Mouse (Mus musculus) brain, embryonic 18.5 days (tissue): ENCODE measurements around the gene Mmp17.
"Not testable (repeated sequence)": the region's sequence is repeated elsewhere in the genome, so short reads cannot be mapped to it uniquely, and the experiment has no call there.

Source experiments
- DNase-seq: peaks from one replicate; pipeline ENCODE4 v3.0.0-alpha.2; 2012; ENCODE audit warnings: low read depth, low spot score

The Mmp17 gene

DNA sequence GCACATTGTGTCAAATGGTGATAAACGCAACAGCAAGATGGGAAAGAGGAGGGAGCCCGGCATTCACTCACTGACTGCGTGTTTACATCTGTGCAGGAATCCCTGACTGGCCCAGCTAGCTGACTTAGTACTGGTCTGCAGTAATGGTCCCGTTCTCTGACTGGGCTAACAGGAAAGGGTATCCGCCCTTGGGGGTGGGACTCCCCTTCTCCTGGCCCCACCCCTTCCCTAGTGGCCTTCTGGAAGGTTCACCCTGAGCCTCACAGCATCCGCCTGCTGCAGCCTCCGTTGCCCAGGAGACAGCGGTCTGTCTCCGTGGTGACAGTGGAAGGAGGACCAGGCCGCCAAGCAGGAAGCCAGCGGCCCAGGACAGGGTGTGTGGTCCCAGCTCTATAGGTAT is 6.9 kb downstream of the Mmp17 start:
- no peak for DNase-seq

GRCm38 (mm10) chr5:129594116-129595114 is 10.4 kb downstream of the Mmp17 start:
- DNase-seq = no peak

DNA sequence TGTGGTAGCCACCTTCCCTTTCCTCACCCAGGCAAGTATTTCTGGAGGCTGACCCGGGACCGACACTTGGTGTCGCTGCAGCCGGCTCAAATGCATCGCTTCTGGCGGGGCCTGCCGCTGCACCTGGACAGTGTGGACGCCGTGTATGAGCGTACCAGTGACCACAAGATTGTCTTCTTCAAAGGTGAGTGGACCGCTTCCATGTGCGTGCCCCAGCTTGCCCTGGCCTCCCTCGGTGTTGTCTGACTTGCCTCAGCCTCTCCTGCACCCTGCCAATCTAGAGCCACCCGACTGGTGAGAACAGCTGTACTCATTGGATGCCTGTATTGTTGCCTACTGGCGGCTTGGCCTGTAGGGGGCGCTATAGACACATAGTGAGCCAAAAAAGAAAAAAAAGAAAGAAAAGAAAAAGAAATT is 18.1 kb downstream of the Mmp17 start:
- DNase-seq = no peak

DNA sequence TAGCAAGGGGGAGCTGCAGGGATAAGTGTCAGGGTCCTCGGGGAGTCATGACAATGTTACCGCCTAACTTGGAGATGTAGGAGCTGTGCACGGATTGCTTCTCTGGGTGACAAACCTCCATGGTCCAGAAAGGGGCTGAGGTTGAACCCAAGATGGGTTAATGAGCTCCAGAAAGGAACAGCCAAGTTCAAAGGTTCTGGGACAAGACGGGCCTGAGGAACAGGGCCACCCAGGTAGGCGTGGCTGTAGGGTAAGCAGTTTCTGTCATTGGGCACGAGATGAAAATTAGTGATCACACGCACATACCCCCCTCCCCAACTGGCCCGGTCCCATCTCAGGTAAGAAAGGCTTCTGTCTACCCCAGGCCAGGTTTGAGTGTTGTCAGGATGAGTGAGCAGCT is 23.5 kb downstream of the Mmp17 start:
- no peak for DNase-seq

- DNase-seq = no peak
Measured at GRCm38 (mm10) chr5:129611060-129611459, 27.1 kb downstream of the Mmp17 start.

DNA sequence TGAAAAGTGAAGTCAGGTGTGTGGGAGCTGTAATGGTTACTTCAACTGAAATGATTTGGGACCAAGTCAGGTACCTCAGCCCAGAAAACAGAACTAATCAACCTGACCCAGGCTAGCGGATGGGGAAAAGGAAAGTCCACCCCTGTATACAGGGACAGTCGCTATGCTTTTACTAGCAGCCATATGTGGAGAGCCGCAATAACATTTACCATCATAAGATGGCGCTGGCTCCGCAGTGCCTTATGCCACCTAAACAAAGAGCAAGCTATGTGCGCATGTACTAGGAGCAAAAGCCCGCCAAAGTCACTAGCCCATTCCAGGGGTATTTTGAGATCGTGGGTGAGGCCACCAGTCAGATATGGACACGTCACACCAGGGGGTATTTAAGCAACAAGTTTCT is 36.6 kb downstream of the Mmp17 start:
- DNase-seq = not testable (repeated sequence)

DNA sequence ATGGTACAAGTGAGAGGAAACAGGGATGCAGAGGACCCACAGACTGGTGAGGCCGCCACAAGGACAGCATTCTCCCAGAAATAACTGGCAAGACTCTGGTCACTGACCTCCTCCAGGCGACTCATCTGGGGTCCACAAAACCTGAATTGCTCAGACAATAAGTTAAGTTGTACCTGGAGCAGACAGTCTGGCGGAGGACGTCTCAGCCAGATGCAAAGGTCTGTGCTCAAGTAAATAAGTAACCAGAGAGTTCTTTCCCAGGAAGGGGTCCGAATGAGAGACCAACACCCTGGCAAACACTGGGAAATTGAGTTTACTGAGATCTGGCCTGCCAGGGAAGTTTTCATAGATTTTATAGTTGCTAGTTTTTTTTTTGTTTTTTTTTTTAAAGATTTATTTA is 37.4 kb downstream of the Mmp17 start:
- DNase-seq = no peak

DNA sequence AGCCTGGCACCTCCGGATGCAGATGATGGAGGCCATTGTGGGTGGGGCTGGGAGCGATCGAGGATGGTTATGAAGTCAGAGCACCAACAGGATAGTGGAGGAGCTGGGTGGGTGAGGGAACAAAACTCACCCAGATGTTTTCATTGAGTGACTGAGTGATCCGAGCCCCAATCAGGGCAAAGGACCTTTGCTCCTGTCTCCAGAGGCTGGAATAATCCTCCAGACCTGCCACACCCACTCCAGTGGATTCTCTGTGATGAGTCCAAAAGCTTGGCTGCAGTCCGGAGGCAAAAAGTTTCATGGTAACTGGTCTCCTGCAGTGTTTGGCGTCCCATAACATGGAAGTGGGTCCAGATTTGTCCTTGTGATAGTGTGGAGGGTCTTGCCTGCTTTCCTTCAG is 42.1 kb downstream of the Mmp17 start:
- no peak for DNase-seq

GRCm38 (mm10) chr5:129626586-129626985 is 42.6 kb downstream of the Mmp17 start:
- DNase-seq = not testable (repeated sequence)

- DNase-seq = not testable (repeated sequence)
Measured at GRCm38 (mm10) chr5:129632270-129633250, 48.6 kb downstream of the Mmp17 start.

DNA sequence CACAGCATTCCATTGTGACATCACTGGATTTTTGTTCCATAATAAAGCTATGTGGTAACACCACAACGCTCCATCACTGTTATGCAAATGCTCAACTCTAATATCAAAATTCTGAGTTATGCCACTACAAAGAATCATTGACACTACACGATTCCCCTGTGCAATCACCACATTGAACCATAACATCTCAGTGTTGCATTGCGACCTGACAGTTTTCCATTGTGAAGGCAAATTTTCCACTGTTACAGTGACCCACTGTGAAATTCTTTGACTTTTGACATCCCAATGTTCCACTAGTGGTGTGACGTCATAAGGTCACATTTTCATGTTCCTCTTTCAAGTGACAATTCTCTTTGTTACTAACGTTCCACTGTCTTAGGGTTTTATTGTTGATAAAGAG is 66.9 kb downstream of the Mmp17 start:
- DNase-seq = no peak

GRCm38 (mm10) chr5:129657016-129657415 is 73.0 kb downstream of the Mmp17 start:
- DNase-seq = no peak

GRCm38 (mm10) chr5:129657931-129658330 is 74.0 kb downstream of the Mmp17 start:
- DNase-seq = no peak
